Mouse (Mus musculus) hindbrain, embryonic 11.5 days (tissue): Measurements from ENCODE around the gene Rock2. TPM values are rescaled to one million over a fixed set of nuclear protein-coding genes. Genes with fewer than 3 reads are reported as not detected.

Source experiments
- ATAC-seq: fragments of 200-750 bp; cut with Nextera tagmentation; 2 replicates; pipeline ENCODE4 v1.8.0; 2017; ENCODE audit warnings: mild to moderate bottlenecking, moderate TSS enrichment, moderate library complexity; ENCODE audit not compliant: low FRiP score
- DNase-seq: peaks from one replicate; pipeline ENCODE4 v3.0.0-alpha.2; 2015; ENCODE audit warnings: low spot score
- H3K27ac ChIP-seq: fragments of 300-500 bp; sonication (generic); 2 replicates; pipeline ENCODE4 v1.5.1; 2014; ENCODE audit warnings: mild to moderate bottlenecking, low read depth, low read length
- H3K27me3 ChIP-seq: fragments of 300-500 bp; sonication (generic); 2 replicates; pipeline ENCODE4 v1.6.1; 2014; ENCODE audit warnings: mild to moderate bottlenecking, low read length, moderate library complexity, mixed read lengths; ENCODE audit not compliant: control insufficient read depth, insufficient read depth
- H3K36me3 ChIP-seq: fragments of 300-500 bp; sonication (generic); 2 replicates; pipeline ENCODE4 v1.6.1; 2014; ENCODE audit warnings: mild to moderate bottlenecking, low read length, moderate library complexity, mixed read lengths; ENCODE audit not compliant: control insufficient read depth, insufficient read depth
- H3K4me1 ChIP-seq: fragments of 300-500 bp; sonication (generic); replicated peaks from 2 replicates; pipeline ENCODE4 v1.6.1; 2014; ENCODE audit warnings: low read length, mixed read lengths; ENCODE audit not compliant: control insufficient read depth, insufficient read depth
- H3K4me2 ChIP-seq: fragments of 300-500 bp; sonication (generic); replicated peaks from 2 replicates; pipeline ENCODE4 v1.6.1; 2014; ENCODE audit warnings: mild to moderate bottlenecking, low read depth, low read length
- H3K4me3 ChIP-seq: fragments of 300-500 bp; sonication (generic); 2 replicates; pipeline ENCODE4 v1.5.1; 2014; ENCODE audit warnings: low read depth, low read length
- H3K9ac ChIP-seq: fragments of 300-500 bp; sonication (generic); 2 replicates; pipeline ENCODE4 v1.6.1; 2014; ENCODE audit warnings: low read depth, low read length
- H3K9me3 ChIP-seq: fragments of 300-500 bp; sonication (generic); 2 replicates; pipeline ENCODE4 v1.6.1; 2016; ENCODE audit warnings: low read length; ENCODE audit not compliant: control insufficient read depth
- WGBS: fragments of 180-500 bp; shearing (Covaris S2); extraction: QIAGEN DNeasy Blood & Tissue Kit; methylation state at CpG from one replicate; pipeline ENCODE4 v1.1.7; 2014; 5-methylcytosine and 5-hydroxymethylcytosine counted together
- polyA plus RNA-seq: library from polyadenylated mRNA; unstranded; fragments of >200 nt; fragmentation: Nextera tagmentation; extraction: Ambion mirVana; gene quantifications from 2 replicates; pipeline ENCODE4 v1.2.1, GENCODE M21; 2014

Rock2 gene
- polyA plus RNA-seq, 1 experiment from 2014 or later, result 17.9 TPM

- H3K9ac ChIP-seq, result no peak overlapping the region
Observed at GRCm38 (mm10) chr12:16898790-16899189, 4.1 kb downstream of the Rock2 start.

GRCm38 (mm10) chr12:16900625-16901222 lies 6.0 kb downstream of the Rock2 start:
- WGBS, result 73% methylated on average over 3 of the region's 3 CpGs
- Histone ChIP-seq H3K4me2 (no peak overlapping the region), H3K9me3 (no peaks in the 10 kb centered on the region), H3K27ac (no peak overlapping the region), H3K4me1 (no peaks in the 10 kb centered on the region; the same call in 1 of the 2 replicates), H3K36me3 (no peaks in the 10 kb centered on the region), H3K9ac (no peak overlapping the region), H3K4me3 (no peak overlapping the region), H3K27me3 (no peaks in the 10 kb centered on the region)
- no peak for DNase-seq
- no peak for ATAC-seq

More at GRCm38 (mm10) chr12:16898790-16899189, 4.1 kb downstream of the Rock2 start:
- Histone ChIP-seq H3K27ac (no peak overlapping the region), H3K4me2 (no peak overlapping the region), H3K36me3 (no peaks in the 10 kb centered on the region), H3K4me3 (no peak overlapping the region), H3K4me1 (no peaks in the 10 kb centered on the region; the same call in 1 of the 2 replicates), H3K9me3 (no peaks in the 10 kb centered on the region), H3K27me3 (no peaks in the 10 kb centered on the region)
- DNase-seq (no peak), ATAC-seq (no peak)

DNA sequence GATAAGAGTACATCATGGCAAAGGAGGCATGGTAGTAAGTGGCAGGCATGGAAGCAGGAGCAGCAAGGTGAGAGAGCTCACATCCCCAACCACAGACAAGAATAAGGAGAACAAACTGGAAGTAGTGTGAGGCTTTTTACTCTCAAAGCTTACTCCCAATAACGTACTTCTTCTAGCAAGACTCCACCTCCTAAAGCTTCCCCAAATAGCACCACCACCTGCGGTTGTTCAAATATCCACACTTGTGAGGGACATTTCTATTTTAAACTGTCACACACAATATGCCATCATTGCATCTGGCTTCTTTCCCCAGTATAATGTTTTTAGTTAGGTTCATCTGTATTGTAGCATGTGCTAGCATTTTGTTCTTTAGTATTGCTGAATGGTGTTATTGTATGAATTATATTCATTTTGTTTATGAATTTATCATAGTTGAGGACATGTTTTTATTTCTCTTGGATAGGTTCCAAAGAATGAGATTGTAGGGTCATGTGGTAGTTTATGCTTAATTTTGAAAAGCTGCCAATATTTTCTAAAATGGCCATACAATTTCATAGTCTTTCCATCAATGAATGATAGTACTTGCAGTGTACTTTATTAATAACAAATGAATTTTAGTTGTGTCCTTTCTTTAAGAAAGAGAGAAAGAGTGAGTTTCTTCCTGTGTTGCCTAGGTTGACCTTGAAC lies 9.4 kb downstream of the Rock2 start:
- no peak for ATAC-seq
- WGBS, result 100% methylated on average over 2 of the region's 2 CpGs
- H3K4me1 ChIP-seq, result no peaks in the 10 kb centered on the region
- no peaks in the 10 kb centered on the region for H3K27me3 ChIP-seq
- H3K27ac ChIP-seq, result no peak overlapping the region
- no peak overlapping the region for H3K9ac ChIP-seq
- H3K4me2 ChIP-seq, result no peak overlapping the region
- H3K9me3 ChIP-seq, result no peaks in the 10 kb centered on the region
- H3K36me3 ChIP-seq, result no peaks in the 10 kb centered on the region
- DNase-seq, result no peak
- no peak overlapping the region for H3K4me3 ChIP-seq

DNA sequence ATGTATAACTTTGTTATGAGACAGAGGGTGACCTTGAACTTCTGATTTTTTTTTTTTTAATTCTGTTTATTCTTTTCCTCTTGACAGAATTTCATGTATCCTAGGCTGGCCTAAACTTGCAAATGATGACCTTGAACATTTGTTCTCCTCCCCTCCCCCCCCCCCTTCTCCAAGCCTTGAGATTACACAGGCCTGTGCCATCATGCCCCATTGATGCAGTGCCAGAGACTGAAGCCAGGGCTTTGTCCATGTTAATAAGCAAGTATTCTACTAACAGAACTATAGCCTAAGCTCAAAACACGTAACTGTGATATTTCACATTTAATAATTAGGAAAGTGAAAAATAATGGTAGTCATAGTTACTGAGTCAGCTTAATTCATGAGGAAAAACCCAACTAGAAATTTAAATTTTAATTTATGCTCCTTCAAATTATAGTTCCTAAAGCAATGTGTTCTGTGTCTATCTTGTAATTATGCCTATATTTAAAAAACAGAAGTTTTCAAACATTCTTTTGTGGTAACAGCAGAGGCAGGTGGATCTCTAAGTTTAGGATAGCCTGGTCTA lies 12.7 kb downstream of the Rock2 start:
- Histone ChIP-seq H3K27ac (no peak overlapping the region), H3K4me1 (no peaks in the 10 kb centered on the region), H3K9ac (no peak overlapping the region), H3K27me3 (no peaks in the 10 kb centered on the region), H3K9me3 (no peaks in the 10 kb centered on the region), H3K4me3 (no peak overlapping the region), H3K36me3 (no peaks in the 10 kb centered on the region), H3K4me2 (no peak overlapping the region)
- WGBS, result 98% methylated on average over 1 of the region's 1 CpGs
- DNase-seq (no peak), ATAC-seq (no peak)

DNA sequence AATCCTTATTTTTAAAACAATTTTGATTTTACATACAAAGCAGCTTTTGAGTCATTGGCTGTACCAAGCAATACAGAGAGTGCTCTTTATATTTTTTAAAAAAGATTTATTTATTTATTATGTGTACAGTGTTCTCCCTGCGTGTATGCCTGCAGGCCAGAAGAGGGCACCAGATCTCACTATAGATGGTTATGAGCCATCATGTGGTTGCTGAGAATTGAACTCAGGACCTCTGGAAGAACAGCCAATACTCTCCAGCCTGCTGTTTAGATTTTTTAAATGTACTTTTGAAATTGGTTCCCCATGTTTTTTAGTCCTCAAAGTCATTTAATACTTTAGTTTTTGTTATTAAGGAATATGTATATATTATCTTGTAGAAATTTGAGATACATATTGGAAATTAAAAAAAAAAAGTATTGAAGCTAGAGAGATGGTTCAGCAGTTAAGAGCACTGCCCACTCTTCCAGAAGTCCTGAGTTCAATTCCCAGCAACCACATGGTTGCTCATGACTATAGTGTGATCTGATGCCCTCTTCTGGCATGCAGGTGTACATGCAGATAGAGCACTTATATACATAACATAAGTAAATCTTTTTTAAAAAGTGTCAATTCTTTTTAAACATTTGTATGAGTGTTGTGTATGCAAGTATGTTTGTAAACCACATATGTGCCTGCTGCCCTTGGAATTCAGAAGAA lies 13.4 kb downstream of the Rock2 start:
- DNase-seq (no peak), ATAC-seq (no peak)
- no peaks in the 10 kb centered on the region for H3K36me3 ChIP-seq
- H3K4me3 ChIP-seq, result no peak overlapping the region
- WGBS, result 93% methylated on average over 1 of the region's 1 CpGs
- H3K9me3 ChIP-seq, result no peaks in the 10 kb centered on the region
- H3K4me2 ChIP-seq, result no peak overlapping the region
- no peak overlapping the region for H3K9ac ChIP-seq
- no peak overlapping the region for H3K27ac ChIP-seq
- H3K27me3 ChIP-seq, result no peaks in the 10 kb centered on the region
- H3K4me1 ChIP-seq, result no peaks in the 10 kb centered on the region

GRCm38 (mm10) chr12:16911524-16911923 lies 16.8 kb downstream of the Rock2 start:
- Histone ChIP-seq H3K4me2 (no peak overlapping the region), H3K27me3 (no peaks in the 10 kb centered on the region), H3K4me3 (no peak overlapping the region), H3K4me1 (no peaks in the 10 kb centered on the region), H3K9ac (no peak overlapping the region), H3K27ac (no peak overlapping the region), H3K9me3 (no peaks in the 10 kb centered on the region), H3K36me3 (no peaks in the 10 kb centered on the region)
- no peak for ATAC-seq
- 92% methylated on average over 2 of the region's 3 CpGs for WGBS
- no peak for DNase-seq

- 94% methylated on average over 3 of the region's 3 CpGs for WGBS
- no peaks in the 10 kb centered on the region for H3K27me3 ChIP-seq
- H3K27ac ChIP-seq, result no peak overlapping the region
- H3K9me3 ChIP-seq, result no peaks in the 10 kb centered on the region
- no peak overlapping the region for H3K4me2 ChIP-seq
- DNase-seq (no peak), ATAC-seq (no peak)
- H3K4me1 ChIP-seq, result no peaks in the 10 kb centered on the region
- H3K4me3 ChIP-seq, result no peak overlapping the region
- no peaks in the 10 kb centered on the region for H3K36me3 ChIP-seq
- H3K9ac ChIP-seq, result no peak overlapping the region
Observed at GRCm38 (mm10) chr12:16912600-16912999, 17.9 kb downstream of the Rock2 start.

- Histone ChIP-seq H3K9me3 (no peaks in the 10 kb centered on the region), H3K9ac (no peak overlapping the region), H3K27me3 (no peaks in the 10 kb centered on the region), H3K4me2 (no peak overlapping the region), H3K4me3 (no peak overlapping the region), H3K4me1 (no peaks in the 10 kb centered on the region), H3K27ac (no peak overlapping the region), H3K36me3 (no peaks in the 10 kb centered on the region)
- ATAC-seq, result no peak
- no peak for DNase-seq
Observed at GRCm38 (mm10) chr12:16920186-16920860, 25.6 kb downstream of the Rock2 start.
